Mouse (Mus musculus) G1E (cell line): ENCODE data around the gene Scd1.
"Not testable (repeated sequence)": the region's sequence is repeated elsewhere in the genome, so short reads cannot be mapped to it uniquely, and the experiment has no call there.

Source experiments
- CTCF ChIP-seq: IDR thresholded peaks from 2 replicates; pipeline ENCODE4 v1.5.1; 2012; ENCODE audit warnings: low read depth, low read length, inconsistent platforms, mixed read lengths
- GATA1 ChIP-seq: IDR thresholded peaks from 2 replicates; pipeline ENCODE4 v1.6.1; 2012; ENCODE audit warnings: borderline replicate concordance, low read length, inconsistent platforms, mixed read lengths
- TAL1 ChIP-seq: conservative IDR thresholded peaks from 2 replicates; pipeline ENCODE4 v1.6.1; 2012; ENCODE audit warnings: low read depth, low read length, inconsistent platforms, mixed read lengths

DNA sequence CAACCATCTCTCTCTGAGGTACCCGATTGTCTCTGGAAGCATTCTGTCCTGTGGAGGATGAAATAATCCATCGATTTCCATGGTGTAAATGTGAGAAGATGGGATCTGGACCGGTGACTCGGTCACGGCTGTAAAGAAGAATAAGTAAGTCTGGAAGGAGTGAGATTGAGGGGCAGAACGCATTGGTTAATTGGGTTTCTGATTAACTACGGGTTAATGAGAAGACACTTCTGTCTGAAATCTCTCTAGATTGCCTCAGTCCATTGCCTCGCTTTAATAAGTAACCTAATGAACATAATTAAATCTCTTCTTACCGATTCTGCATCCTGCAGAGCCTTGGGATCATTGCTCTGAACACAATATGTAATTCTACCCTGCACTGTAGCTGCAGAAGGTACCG is 40.6 kb downstream of the Scd1 start:
- not testable (repeated sequence) for TF ChIP-seq CTCF, TAL1, GATA1
